Mouse (Mus musculus) cerebellum, adult 2 months (tissue): ENCODE measurements around the gene Mrpl27.

ENCODE experiments used
- CTCF ChIP-seq: fragments of 200-500 bp; IDR thresholded peaks from 2 replicates; pipeline ENCODE4 v1.5.1; 2011; ENCODE audit warnings: low read depth, mild to moderate bottlenecking, control low read depth, low read length, moderate library complexity, borderline replicate concordance; ENCODE audit not compliant: insufficient read depth
- POLR2A ChIP-seq: fragments of 200-500 bp; IDR thresholded peaks from 2 replicates; pipeline ENCODE4 v1.6.1; 2011; ENCODE audit warnings: low read length, control low read depth, borderline replicate concordance; ENCODE audit not compliant: insufficient read depth

GRCm38 (mm10) chr11:94661344-94661743, 7.8 kb downstream of the Mrpl27 start:
- TF ChIP-seq CTCF (no peak), POLR2A (no peak)
